Mouse (Mus musculus) heart, embryonic 15.5 days (tissue): ENCODE data around the gene Adamts16. TPM values are rescaled to one million over a fixed set of nuclear protein-coding genes. Genes with fewer than 3 reads are reported as not detected.

Experiments used
- ATAC-seq: fragments of 200-750 bp; cut with Nextera tagmentation; replicated peaks from 2 replicates; pipeline ENCODE4 v1.8.0; 2017; ENCODE audit warnings: low read depth, moderate TSS enrichment; ENCODE audit not compliant: insufficient number of reproducible peaks, insufficient read depth, low FRiP score
- H3K27ac ChIP-seq: fragments of 300-500 bp; sonication (generic); 2 replicates; pipeline ENCODE4 v1.5.1; 2015; ENCODE audit warnings: mild to moderate bottlenecking, inconsistent platforms
- H3K27me3 ChIP-seq: fragments of 300-500 bp; sonication (generic); 2 replicates; pipeline ENCODE4 v1.6.1; 2015; ENCODE audit warnings: inconsistent platforms
- H3K36me3 ChIP-seq: fragments of 300-500 bp; sonication (generic); 2 replicates; pipeline ENCODE4 v1.6.1; 2015; ENCODE audit warnings: mild to moderate bottlenecking, inconsistent platforms
- H3K4me1 ChIP-seq: fragments of 300-500 bp; sonication (generic); replicated peaks from 2 replicates; pipeline ENCODE4 v1.6.1; 2015; ENCODE audit warnings: inconsistent platforms
- H3K4me2 ChIP-seq: fragments of 300-500 bp; sonication (generic); 2 replicates; pipeline ENCODE4 v1.6.1; 2015; ENCODE audit warnings: inconsistent platforms, mild to moderate bottlenecking, moderate library complexity
- H3K4me3 ChIP-seq: fragments of 300-500 bp; sonication (generic); 2 replicates; pipeline ENCODE4 v1.5.1; 2015; ENCODE audit warnings: mild to moderate bottlenecking, inconsistent platforms
- H3K9ac ChIP-seq: fragments of 300-500 bp; sonication (generic); 2 replicates; pipeline ENCODE4 v1.6.1; 2015; ENCODE audit warnings: mild to moderate bottlenecking, inconsistent platforms
- H3K9me3 ChIP-seq: fragments of 300-500 bp; sonication (generic); replicated peaks from 2 replicates; pipeline ENCODE4 v1.6.1; 2016; ENCODE audit warnings: inconsistent platforms
- WGBS: fragments of 180-500 bp; shearing (Covaris S2); methylation state at CpG from one replicate; pipeline ENCODE4 v1.1.7; 2015; ENCODE audit warnings: mixed read lengths; 5-methylcytosine and 5-hydroxymethylcytosine counted together
- polyA plus RNA-seq: library from polyadenylated mRNA; unstranded; fragments of >200 nt; fragmentation: Nextera tagmentation; extraction: Ambion mirVana; gene quantifications from 2 replicates; pipeline ENCODE4 v1.2.1, GENCODE M21; 2015

Gene Adamts16
- polyA plus RNA-seq, 1 experiment from 2014 or later = 0.21 TPM

- Histone ChIP-seq H3K9me3 (no peaks in the 10 kb centered on the region), H3K4me1 (no peaks in the 10 kb centered on the region), H3K9ac (no peak overlapping the region), H3K36me3 (no peaks in the 10 kb centered on the region), H3K4me2 (no peak overlapping the region), H3K27me3 (peaks cover 11% of the 10 kb centered on the region; the same call in 1 of the 2 replicates), H3K4me3 (no peak overlapping the region), H3K27ac (no peak overlapping the region)
- WGBS = 69% methylated on average over 1 of the region's 1 CpGs
- ATAC-seq = no peak
Observed at GRCm38 (mm10) chr13:70789806-70790205, 51.8 kb downstream of the Adamts16 start.

GRCm38 (mm10) chr13:70789022-70789421, 52.6 kb downstream of the Adamts16 start:
- Histone ChIP-seq H3K9ac (no peak overlapping the region), H3K4me2 (no peak overlapping the region), H3K36me3 (no peaks in the 10 kb centered on the region), H3K27ac (no peak overlapping the region), H3K4me1 (no peaks in the 10 kb centered on the region), H3K9me3 (no peaks in the 10 kb centered on the region), H3K4me3 (no peak overlapping the region), H3K27me3 (peaks cover 11% of the 10 kb centered on the region; the same call in 1 of the 2 replicates)
- no peak for ATAC-seq
- 62% methylated on average over 1 of the region's 1 CpGs for WGBS

DNA sequence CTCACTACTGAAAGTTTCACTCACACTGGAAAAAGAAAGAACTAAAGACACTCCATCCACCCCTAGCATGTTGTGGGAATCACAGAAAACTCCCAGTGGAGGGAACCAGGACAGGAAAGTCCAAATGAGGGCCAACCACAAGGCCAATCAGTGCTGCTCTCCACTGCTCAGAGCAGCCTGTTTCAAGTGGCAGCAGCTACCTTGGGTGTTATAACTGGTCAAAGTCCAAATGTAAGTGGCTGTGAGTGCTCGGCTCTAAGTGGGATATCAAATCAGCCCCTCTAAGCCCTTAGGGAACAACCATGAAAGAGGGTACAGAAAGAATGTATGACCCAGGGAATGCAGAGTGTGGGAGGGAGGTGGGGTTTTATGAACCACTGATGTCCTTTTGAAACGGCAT, 56.5 kb downstream of the Adamts16 start:
- Histone ChIP-seq H3K27ac (no peak overlapping the region), H3K4me3 (no peak overlapping the region), H3K9me3 (no peaks in the 10 kb centered on the region), H3K4me1 (no peaks in the 10 kb centered on the region), H3K27me3 (peaks cover 13% of the 10 kb centered on the region; the same call in 1 of the 2 replicates), H3K36me3 (no peaks in the 10 kb centered on the region), H3K4me2 (no peak overlapping the region), H3K9ac (no peak overlapping the region)
- ATAC-seq = no peak
- whole genome bisulfite sequencing = 59% methylated on average over 2 of the region's 2 CpGs

GRCm38 (mm10) chr13:70784126-70784525, 57.5 kb downstream of the Adamts16 start:
- Histone ChIP-seq H3K27ac (no peak overlapping the region), H3K9ac (no peak overlapping the region), H3K36me3 (no peaks in the 10 kb centered on the region), H3K4me2 (no peak overlapping the region), H3K27me3 (peaks cover 13% of the 10 kb centered on the region; the same call in 1 of the 2 replicates), H3K4me1 (no peaks in the 10 kb centered on the region), H3K4me3 (no peak overlapping the region), H3K9me3 (no peaks in the 10 kb centered on the region)
- WGBS = 68% methylated on average over 5 of the region's 5 CpGs
- no peak for ATAC-seq

DNA sequence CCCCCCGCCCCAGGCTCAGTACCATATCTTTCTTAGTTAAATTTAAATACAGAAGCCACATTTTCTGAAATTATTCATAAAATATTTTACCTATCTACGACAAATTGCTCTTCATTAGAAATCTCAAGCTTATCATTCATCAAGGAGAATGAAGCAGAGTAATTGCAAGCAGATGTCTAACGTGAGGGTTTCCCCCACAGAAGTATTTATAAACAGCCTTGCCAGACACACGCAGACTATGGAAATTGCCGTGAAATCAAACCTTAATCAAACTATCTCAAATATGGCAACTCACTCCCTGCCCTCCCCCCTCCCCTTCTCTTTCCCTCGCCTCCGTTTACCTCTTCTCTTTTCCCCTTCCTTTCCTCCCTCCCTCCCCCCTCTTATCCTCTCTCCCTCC, 61.8 kb downstream of the Adamts16 start:
- WGBS = 55% methylated on average over 7 of the region's 7 CpGs
- no peak for ATAC-seq
- no peaks in the 10 kb centered on the region for H3K36me3 ChIP-seq

DNA sequence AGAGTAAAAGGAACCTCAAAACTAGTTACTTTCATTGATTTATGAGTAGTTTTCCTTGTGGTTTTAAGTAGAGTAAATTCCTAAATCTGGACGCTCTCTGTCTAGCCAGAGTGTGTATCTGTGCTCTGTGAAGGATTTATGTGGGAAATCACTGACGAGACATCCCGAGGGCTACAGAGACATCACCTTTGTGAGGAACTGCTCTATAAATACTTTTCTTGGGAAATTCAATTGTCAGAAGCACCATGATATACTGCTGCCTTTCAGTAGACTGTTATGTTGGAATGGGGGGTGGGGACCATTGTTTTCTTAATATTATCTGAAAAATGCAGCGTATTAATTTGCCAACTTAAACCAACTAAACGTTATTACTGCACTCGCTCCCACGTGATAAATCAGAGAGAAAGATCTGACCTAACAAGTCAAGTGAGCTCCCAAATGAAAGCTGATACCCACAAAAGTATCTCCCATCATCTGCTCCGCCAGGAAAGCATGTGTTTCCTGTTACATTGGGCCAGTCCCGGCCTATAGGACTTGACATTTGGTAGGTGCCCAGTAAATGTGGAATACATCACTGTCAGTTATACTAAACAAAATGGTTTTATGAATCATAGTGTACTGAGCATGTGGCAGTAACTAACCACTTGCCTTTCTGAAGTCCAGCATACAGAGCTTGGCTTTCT, 62.6 kb downstream of the Adamts16 start:
- no peak overlapping the region for H3K27ac ChIP-seq
- no peak overlapping the region for H3K9ac ChIP-seq
- no peak for ATAC-seq
- WGBS = 55% methylated on average over 9 of the region's 9 CpGs
- H3K4me1 ChIP-seq = no peaks in the 10 kb centered on the region
- no peaks in the 10 kb centered on the region for H3K36me3 ChIP-seq
- no peak overlapping the region for H3K4me2 ChIP-seq
- no peaks in the 10 kb centered on the region for H3K9me3 ChIP-seq
- H3K4me3 ChIP-seq = no peak overlapping the region
- H3K27me3 ChIP-seq = 0 out of 2 replicates have a peak, but pooled peaks cover 2% of the 10 kb centered on the region

More for the DNA sequence above, 61.8 kb downstream of the Adamts16 start:
- H3K9me3 ChIP-seq = no peaks in the 10 kb centered on the region
- H3K4me3 ChIP-seq = no peak overlapping the region
- H3K27ac ChIP-seq = no peak overlapping the region
- no peak overlapping the region for H3K9ac ChIP-seq
- H3K4me1 ChIP-seq = no peaks in the 10 kb centered on the region
- 0 out of 2 replicates have a peak, but pooled peaks cover 2% of the 10 kb centered on the region for H3K27me3 ChIP-seq
- H3K4me2 ChIP-seq = no peak overlapping the region

- WGBS = 72% methylated on average over 6 of the region's 6 CpGs
- no peaks in the 10 kb centered on the region for H3K4me1 ChIP-seq
Observed at GRCm38 (mm10) chr13:70771100-70771499, 70.5 kb downstream of the Adamts16 start.

DNA sequence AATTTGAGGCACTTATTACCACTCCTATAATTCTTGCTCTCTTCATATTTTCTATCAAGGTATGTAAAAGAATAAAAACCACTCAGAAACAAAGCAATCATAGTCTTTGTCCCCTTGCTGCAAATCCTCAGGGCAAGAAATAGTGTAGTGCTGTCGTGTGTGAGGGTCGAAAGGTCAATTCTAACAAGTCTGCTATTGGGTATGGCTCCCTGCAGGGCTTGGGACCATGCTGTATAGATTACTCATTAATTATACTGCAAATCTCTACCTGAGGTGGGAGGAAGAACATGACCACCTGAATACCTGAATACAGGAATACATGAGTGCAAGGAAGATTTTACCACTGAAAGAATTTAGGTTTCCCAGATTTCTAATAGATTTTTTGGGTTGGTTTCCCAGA, 72.5 kb downstream of the Adamts16 start:
- H3K4me1 ChIP-seq = no peaks in the 10 kb centered on the region
- H3K9ac ChIP-seq = no peak overlapping the region
- WGBS = 62% methylated on average over 2 of the region's 2 CpGs
- H3K27ac ChIP-seq = no peak overlapping the region
- no peaks in the 10 kb centered on the region for H3K36me3 ChIP-seq
- no peak overlapping the region for H3K4me2 ChIP-seq
- no peaks in the 10 kb centered on the region for H3K9me3 ChIP-seq
- H3K4me3 ChIP-seq = no peak overlapping the region
- no peaks in the 10 kb centered on the region for H3K27me3 ChIP-seq
- ATAC-seq = no peak

More at GRCm38 (mm10) chr13:70771100-70771499, 70.5 kb downstream of the Adamts16 start:
- Histone ChIP-seq H3K27ac (no peak overlapping the region), H3K36me3 (no peaks in the 10 kb centered on the region), H3K9ac (no peak overlapping the region), H3K9me3 (no peaks in the 10 kb centered on the region), H3K4me2 (no peak overlapping the region), H3K4me3 (no peak overlapping the region), H3K27me3 (no peaks in the 10 kb centered on the region)
- ATAC-seq = no peak

DNA sequence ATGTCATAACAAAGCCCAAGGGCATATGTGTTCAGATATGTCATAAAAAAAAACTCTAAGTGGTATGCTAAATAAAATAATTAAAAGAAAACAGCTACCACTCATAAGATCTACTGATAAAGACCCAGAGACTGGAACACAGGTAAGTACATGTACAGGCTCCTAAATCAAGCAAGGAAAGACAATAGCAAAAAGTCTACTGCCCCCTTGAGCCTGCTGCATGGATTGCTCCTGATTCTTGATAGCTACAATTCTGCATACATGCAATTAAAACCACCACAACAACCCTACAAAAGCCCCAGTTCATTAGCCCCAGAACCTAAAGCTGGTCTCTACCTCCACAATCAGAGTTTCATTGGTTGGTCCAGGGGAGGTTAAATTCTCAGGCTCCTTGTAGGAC, 74.1 kb downstream of the Adamts16 start:
- Histone ChIP-seq H3K4me1 (no peaks in the 10 kb centered on the region), H3K9ac (no peak overlapping the region), H3K27ac (no peak overlapping the region), H3K4me3 (no peak overlapping the region), H3K36me3 (no peaks in the 10 kb centered on the region), H3K9me3 (no peaks in the 10 kb centered on the region), H3K4me2 (no peak overlapping the region), H3K27me3 (no peaks in the 10 kb centered on the region)
- ATAC-seq = no peak

- 81% methylated on average over 6 of the region's 6 CpGs for WGBS
- Histone ChIP-seq H3K27me3 (no peaks in the 10 kb centered on the region), H3K4me1 (no peaks in the 10 kb centered on the region), H3K9ac (no peak overlapping the region), H3K4me3 (no peak overlapping the region), H3K36me3 (no peaks in the 10 kb centered on the region), H3K9me3 (no peaks in the 10 kb centered on the region), H3K4me2 (no peak overlapping the region), H3K27ac (no peak overlapping the region)
- no peak for ATAC-seq
Observed at GRCm38 (mm10) chr13:70764682-70765081, 76.9 kb downstream of the Adamts16 start.

DNA sequence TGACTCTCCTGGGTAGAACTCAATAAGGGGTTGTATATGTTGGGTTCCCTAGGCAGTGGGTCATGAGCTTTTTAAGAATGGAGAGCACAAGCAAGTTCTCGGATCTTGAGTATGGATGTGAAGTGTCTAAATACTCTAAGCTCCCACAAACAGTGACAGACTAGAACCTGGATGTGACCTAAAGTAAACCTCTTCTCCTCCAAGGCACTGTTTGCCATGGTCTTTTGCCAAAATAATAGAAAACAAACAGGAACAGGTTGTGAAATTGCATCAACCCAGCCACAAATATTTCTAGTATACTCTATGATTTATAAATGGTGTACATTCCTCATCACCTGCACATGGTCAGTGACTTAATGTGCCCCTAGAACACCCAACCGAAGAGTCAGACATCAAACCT, 79.0 kb downstream of the Adamts16 start:
- 73% methylated on average over 2 of the region's 2 CpGs for WGBS
- Histone ChIP-seq H3K4me3 (no peak overlapping the region), H3K4me1 (no peaks in the 10 kb centered on the region)

DNA sequence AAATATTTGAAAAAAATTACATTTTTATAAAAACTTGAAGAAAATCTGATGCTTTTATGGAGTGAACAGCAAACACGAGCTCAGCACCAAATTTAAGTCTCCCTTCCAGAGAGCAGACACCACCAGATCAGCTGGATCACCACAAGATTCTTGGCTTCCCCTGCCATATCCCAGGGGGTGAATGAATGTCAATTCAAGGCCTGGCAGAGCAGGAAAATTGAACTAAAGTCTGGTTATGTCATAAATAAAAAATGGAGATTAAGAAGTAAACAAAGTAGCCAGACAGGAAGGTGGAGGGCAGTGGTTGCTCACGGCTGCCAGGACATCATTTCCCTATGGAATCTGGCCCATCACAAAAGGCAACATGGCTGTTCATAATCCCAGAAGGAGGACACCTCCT, 80.3 kb downstream of the Adamts16 start:
- Histone ChIP-seq H3K27ac (no peak overlapping the region), H3K27me3 (no peaks in the 10 kb centered on the region), H3K4me1 (no peaks in the 10 kb centered on the region), H3K36me3 (no peaks in the 10 kb centered on the region), H3K9ac (no peak overlapping the region), H3K9me3 (no peaks in the 10 kb centered on the region), H3K4me2 (no peak overlapping the region), H3K4me3 (no peak overlapping the region)
- no peak for ATAC-seq
- WGBS = 49% methylated on average over 2 of the region's 2 CpGs

More for the DNA sequence above, 79.0 kb downstream of the Adamts16 start:
- no peaks in the 10 kb centered on the region for H3K36me3 ChIP-seq
- no peak overlapping the region for H3K4me2 ChIP-seq
- no peak for ATAC-seq
- H3K9ac ChIP-seq = no peak overlapping the region
- H3K27ac ChIP-seq = no peak overlapping the region
- H3K27me3 ChIP-seq = no peaks in the 10 kb centered on the region
- H3K9me3 ChIP-seq = no peaks in the 10 kb centered on the region
